Mouse (Mus musculus): Measurements from ENCODE around the gene Sorcs1.

GRCm38 (mm10) chr19:50339211-50339610 is 339.2 kb downstream of the Sorcs1 start:
- no peak for TF ChIP-seq CTCF (IDR thresholded peaks at IDR 0.05)
- no peak for TF ChIP-seq POLR2A (IDR thresholded peaks at IDR 0.05; ENCODE audit: insufficient read depth, low read depth, low read length)
- no peak for TF ChIP-seq EP300 (IDR thresholded peaks at IDR 0.05; ENCODE audit: insufficient read depth, low read depth, low read length)
